Mouse (Mus musculus): ENCODE results near the gene Nek10. TPM values are rescaled to one million over a fixed set of nuclear protein-coding genes. Genes with fewer than 3 reads are reported as not detected.
"Not testable (repeated sequence)": the region's sequence is repeated elsewhere in the genome, so short reads cannot be mapped to it uniquely, and the experiment has no call there.

Gene Nek10
- total RNA-seq (2021), result under 1 TPM in 1 of 2 experiments, not detected in 1; 0.06 TPM
- long read RNA-seq, experiment 1, result 0 reads
- long read RNA-seq, experiment 2, result 0 reads

- not testable (repeated sequence) for DNase-seq
These were observed at the start of gene Nek10 for GRCm38 (mm10) chr14:14803115-14803514. Nek10 (plus strand) TSS chr14:14803415.

- no peak for DNase-seq
These were observed 22.0 kb upstream of the Nek10 start for GRCm38 (mm10) chr14:14781169-14781568.

GRCm38 (mm10) chr14:14784223-14784622 is 19.0 kb upstream of the Nek10 start:
- no peak for DNase-seq

GRCm38 (mm10) chr14:14786979-14787378 is 16.2 kb upstream of the Nek10 start:
- DNase-seq, result no peak

GRCm38 (mm10) chr14:14789840-14790470 is 13.3 kb upstream of the Nek10 start:
- DNase-seq, result no peak

- DNase-seq, result no peak
These were observed 3.4 kb upstream of the Nek10 start for GRCm38 (mm10) chr14:14799861-14800260.

GRCm38 (mm10) chr14:14800332-14800731 is 2.9 kb upstream of the Nek10 start:
- no peak for DNase-seq

- no peak for DNase-seq
These were observed 2.4 kb upstream of the Nek10 start for GRCm38 (mm10) chr14:14800810-14801209.

GRCm38 (mm10) chr14:14803921-14804517 is 804 bp downstream of the Nek10 start:
- no peak for DNase-seq

GRCm38 (mm10) chr14:14804518-14805212 is 1.4 kb downstream of the Nek10 start:
- DNase-seq, result no peak

GRCm38 (mm10) chr14:14832520-14833240 is 29.5 kb downstream of the Nek10 start:
- DNase-seq, result peak; percentile 89

- DNase-seq, result no peak
These were observed 30.3 kb downstream of the Nek10 start for GRCm38 (mm10) chr14:14833498-14833897.

- no peak for DNase-seq
These were observed 31.1 kb downstream of the Nek10 start for GRCm38 (mm10) chr14:14834266-14834665.

- no peak for DNase-seq
These were observed 34.4 kb downstream of the Nek10 start for GRCm38 (mm10) chr14:14837627-14838026.

- DNase-seq, result peak; percentile 48
These were observed 34.9 kb downstream of the Nek10 start for GRCm38 (mm10) chr14:14838109-14838508.

- DNase-seq, result no peak
These were observed 39.7 kb downstream of the Nek10 start for GRCm38 (mm10) chr14:14842734-14843530.

GRCm38 (mm10) chr14:14852838-14853237 is 49.6 kb downstream of the Nek10 start:
- DNase-seq, result no peak

GRCm38 (mm10) chr14:14860331-14860730 is 57.1 kb downstream of the Nek10 start:
- no peak for DNase-seq

GRCm38 (mm10) chr14:14863690-14864356 is 60.6 kb downstream of the Nek10 start:
- peak; percentile 88 for DNase-seq

GRCm38 (mm10) chr14:14869239-14869638 is 66.0 kb downstream of the Nek10 start:
- DNase-seq, result no peak

GRCm38 (mm10) chr14:14870059-14870458 is 66.8 kb downstream of the Nek10 start:
- DNase-seq, result no peak
